Mouse (Mus musculus) kidney, embryonic 15.5 days (tissue): ENCODE results near the gene Tamm41. TPM values are rescaled to one million over a fixed set of nuclear protein-coding genes. Genes with fewer than 3 reads are reported as not detected.

Experiments used
- ATAC-seq: fragments of 200-750 bp; cut with Nextera tagmentation; replicated peaks from 2 replicates; pipeline ENCODE4 v1.8.0; 2017; ENCODE audit warnings: moderate TSS enrichment; ENCODE audit not compliant: low FRiP score
- H3K27ac ChIP-seq: fragments of 300-500 bp; sonication (generic); 2 replicates; pipeline ENCODE4 v1.5.1; 2015; ENCODE audit warnings: mild to moderate bottlenecking, inconsistent platforms
- H3K27me3 ChIP-seq: fragments of 300-500 bp; sonication (generic); 2 replicates; pipeline ENCODE4 v1.6.1; 2015; ENCODE audit warnings: inconsistent platforms
- H3K36me3 ChIP-seq: fragments of 300-500 bp; sonication (generic); 2 replicates; pipeline ENCODE4 v1.6.1; 2015; ENCODE audit warnings: inconsistent platforms
- H3K4me1 ChIP-seq: fragments of 300-500 bp; sonication (generic); 2 replicates; pipeline ENCODE4 v1.6.1; 2015; ENCODE audit warnings: inconsistent platforms
- H3K4me2 ChIP-seq: fragments of 300-500 bp; sonication (generic); 2 replicates; pipeline ENCODE4 v1.6.1; 2015; ENCODE audit warnings: moderate library complexity, mild to moderate bottlenecking, inconsistent platforms
- H3K4me3 ChIP-seq: fragments of 300-500 bp; sonication (generic); replicated peaks from 2 replicates; pipeline ENCODE4 v1.5.1; 2015; ENCODE audit warnings: mild to moderate bottlenecking, inconsistent platforms
- H3K9ac ChIP-seq: fragments of 300-500 bp; sonication (generic); 2 replicates; pipeline ENCODE4 v1.6.1; 2015; ENCODE audit warnings: mild to moderate bottlenecking, inconsistent platforms
- H3K9me3 ChIP-seq: fragments of 300-500 bp; sonication (generic); replicated peaks from 2 replicates; pipeline ENCODE4 v1.6.1; 2016; ENCODE audit warnings: inconsistent platforms
- WGBS: fragments of 180-500 bp; shearing (Covaris S2); methylation state at CpG from one replicate; pipeline ENCODE4 v1.1.7; 2015; ENCODE audit warnings: mixed read lengths; 5-methylcytosine and 5-hydroxymethylcytosine counted together
- polyA plus RNA-seq: library from polyadenylated mRNA; unstranded; fragments of >200 nt; fragmentation: Nextera tagmentation; extraction: Ambion mirVana; gene quantifications from 2 replicates; pipeline ENCODE4 v1.2.1, GENCODE M21; 2015

Tamm41 gene
- polyA plus RNA-seq, 1 experiment from 2014 or later = 64.1 TPM

- Histone ChIP-seq H3K27me3 (no peaks in the 10 kb centered on the region), H3K4me2 (no peak overlapping the region), H3K27ac (no peak overlapping the region), H3K4me3 (no peak overlapping the region), H3K9me3 (no peaks in the 10 kb centered on the region), H3K4me1 (no peaks in the 10 kb centered on the region), H3K9ac (no peak overlapping the region), H3K36me3 (no peaks in the 10 kb centered on the region)
- ATAC-seq = no peak
- WGBS = 15% methylated on average over 4 of the region's 4 CpGs
Measured at GRCm38 (mm10) chr6:115049015-115049414, 11.3 kb upstream of the Tamm41 start.

GRCm38 (mm10) chr6:115047816-115048215 is 10.1 kb upstream of the Tamm41 start:
- ATAC-seq = no peak
- 78% methylated on average over 1 of the region's 2 CpGs for WGBS
- no peaks in the 10 kb centered on the region for H3K4me1 ChIP-seq

GRCm38 (mm10) chr6:115046064-115046463 is 8.4 kb upstream of the Tamm41 start:
- no peak overlapping the region for H3K4me3 ChIP-seq
- WGBS = 77% methylated on average over 1 of the region's 1 CpGs

More at GRCm38 (mm10) chr6:115047816-115048215, 10.1 kb upstream of the Tamm41 start:
- H3K9me3 ChIP-seq = no peaks in the 10 kb centered on the region
- H3K27me3 ChIP-seq = no peaks in the 10 kb centered on the region
- no peak overlapping the region for H3K4me3 ChIP-seq
- H3K4me2 ChIP-seq = no peak overlapping the region
- no peaks in the 10 kb centered on the region for H3K36me3 ChIP-seq
- no peak overlapping the region for H3K9ac ChIP-seq
- H3K27ac ChIP-seq = no peak overlapping the region

GRCm38 (mm10) chr6:115044709-115045108 is 7.0 kb upstream of the Tamm41 start:
- no peak for ATAC-seq
- H3K9me3 ChIP-seq = no peaks in the 10 kb centered on the region
- H3K9ac ChIP-seq = no peak overlapping the region
- H3K4me3 ChIP-seq = no peak overlapping the region
- H3K27me3 ChIP-seq = no peaks in the 10 kb centered on the region
- WGBS = 50% methylated on average over 1 of the region's 1 CpGs
- H3K36me3 ChIP-seq = no peaks in the 10 kb centered on the region
- H3K27ac ChIP-seq = no peak overlapping the region
- no peak overlapping the region for H3K4me2 ChIP-seq
- no peaks in the 10 kb centered on the region for H3K4me1 ChIP-seq

More at GRCm38 (mm10) chr6:115046064-115046463, 8.4 kb upstream of the Tamm41 start:
- Histone ChIP-seq H3K4me1 (no peaks in the 10 kb centered on the region), H3K36me3 (no peaks in the 10 kb centered on the region), H3K4me2 (no peak overlapping the region), H3K27me3 (no peaks in the 10 kb centered on the region), H3K9ac (no peak overlapping the region), H3K9me3 (no peaks in the 10 kb centered on the region), H3K27ac (no peak overlapping the region)
- ATAC-seq = no peak

- Histone ChIP-seq H3K36me3 (no peaks in the 10 kb centered on the region), H3K4me1 (no peaks in the 10 kb centered on the region), H3K4me3 (no peak overlapping the region), H3K27ac (no peak overlapping the region), H3K9me3 (no peaks in the 10 kb centered on the region), H3K9ac (no peak overlapping the region), H3K4me2 (no peak overlapping the region), H3K27me3 (no peaks in the 10 kb centered on the region)
- WGBS = 71% methylated on average over 14 of the region's 14 CpGs
- no peak for ATAC-seq
Measured at GRCm38 (mm10) chr6:115043657-115044500, 6.2 kb upstream of the Tamm41 start.

- H3K4me3 ChIP-seq = no peak overlapping the region
- no peaks in the 10 kb centered on the region for H3K36me3 ChIP-seq
- no peaks in the 10 kb centered on the region for H3K27me3 ChIP-seq
- H3K9me3 ChIP-seq = no peaks in the 10 kb centered on the region
- ATAC-seq = no peak
- no peak overlapping the region for H3K4me2 ChIP-seq
- H3K27ac ChIP-seq = no peak overlapping the region
- no peaks in the 10 kb centered on the region for H3K4me1 ChIP-seq
- no peak overlapping the region for H3K9ac ChIP-seq
- 40% methylated on average over 10 of the region's 10 CpGs for WGBS
Measured at GRCm38 (mm10) chr6:115042609-115043008, 4.9 kb upstream of the Tamm41 start.

GRCm38 (mm10) chr6:115033441-115033840 is 4.2 kb downstream of the Tamm41 start:
- Histone ChIP-seq H3K4me2 (no peak overlapping the region), H3K4me3 (no peak overlapping the region), H3K4me1 (peaks cover 15% of the 10 kb centered on the region), H3K36me3 (peaks cover 54% of the 10 kb centered on the region), H3K9me3 (no peaks in the 10 kb centered on the region), H3K9ac (no peak overlapping the region), H3K27ac (no peak overlapping the region), H3K27me3 (no peaks in the 10 kb centered on the region)
- no peak for ATAC-seq
- 88% methylated on average over 5 of the region's 5 CpGs for WGBS

- H3K27me3 ChIP-seq = no peaks in the 10 kb centered on the region
- 80% methylated on average over 2 of the region's 2 CpGs for WGBS
- peaks cover 84% of the 10 kb centered on the region for H3K36me3 ChIP-seq
- H3K27ac ChIP-seq = no peak overlapping the region
- H3K9ac ChIP-seq = no peak overlapping the region
- no peak overlapping the region for H3K4me2 ChIP-seq
- no peaks in the 10 kb centered on the region for H3K4me1 ChIP-seq
- H3K9me3 ChIP-seq = no peaks in the 10 kb centered on the region
- no peak for ATAC-seq
- H3K4me3 ChIP-seq = no peak overlapping the region
Measured at GRCm38 (mm10) chr6:115030098-115030497, 7.6 kb downstream of the Tamm41 start.

- no peak overlapping the region for H3K9ac ChIP-seq
- no peaks in the 10 kb centered on the region for H3K27me3 ChIP-seq
- H3K4me2 ChIP-seq = no peak overlapping the region
- H3K9me3 ChIP-seq = no peaks in the 10 kb centered on the region
- no peak for ATAC-seq
- H3K4me3 ChIP-seq = no peak overlapping the region
- 74% methylated on average over 2 of the region's 2 CpGs for WGBS
- H3K36me3 ChIP-seq = peaks cover 87% of the 10 kb centered on the region
- no peak overlapping the region for H3K27ac ChIP-seq
- no peaks in the 10 kb centered on the region for H3K4me1 ChIP-seq
Measured at GRCm38 (mm10) chr6:115029248-115029647, 8.4 kb downstream of the Tamm41 start.

- H3K36me3 ChIP-seq = peaks cover 87% of the 10 kb centered on the region
- WGBS = 89% methylated on average over 14 of the region's 14 CpGs
- no peak overlapping the region for H3K4me2 ChIP-seq
- no peaks in the 10 kb centered on the region for H3K4me1 ChIP-seq
- no peak for ATAC-seq
- H3K27me3 ChIP-seq = no peaks in the 10 kb centered on the region
- no peak overlapping the region for H3K4me3 ChIP-seq
- no peak overlapping the region for H3K27ac ChIP-seq
- no peak overlapping the region for H3K9ac ChIP-seq
- no peaks in the 10 kb centered on the region for H3K9me3 ChIP-seq
Measured at GRCm38 (mm10) chr6:115027485-115027992, 10.1 kb downstream of the Tamm41 start.

GRCm38 (mm10) chr6:115022876-115023275 is 14.8 kb downstream of the Tamm41 start:
- Histone ChIP-seq H3K4me3 (no peak overlapping the region), H3K9ac (no peak overlapping the region), H3K9me3 (no peaks in the 10 kb centered on the region), H3K27ac (no peak overlapping the region), H3K4me1 (no peaks in the 10 kb centered on the region), H3K36me3 (peaks cover 84% of the 10 kb centered on the region), H3K27me3 (no peaks in the 10 kb centered on the region), H3K4me2 (no peak overlapping the region)
- no peak for ATAC-seq
- WGBS = 91% methylated on average over 9 of the region's 9 CpGs

- ATAC-seq = no peak
- WGBS = 89% methylated on average over 13 of the region's 13 CpGs
- no peaks in the 10 kb centered on the region for H3K27me3 ChIP-seq
- H3K4me1 ChIP-seq = no peaks in the 10 kb centered on the region
- no peak overlapping the region for H3K9ac ChIP-seq
- peaks cover 58% of the 10 kb centered on the region for H3K36me3 ChIP-seq
- no peak overlapping the region for H3K4me3 ChIP-seq
- no peaks in the 10 kb centered on the region for H3K9me3 ChIP-seq
- H3K27ac ChIP-seq = no peak overlapping the region
- no peak overlapping the region for H3K4me2 ChIP-seq
Measured at GRCm38 (mm10) chr6:115015461-115015860, 22.2 kb downstream of the Tamm41 start.
